Mouse (Mus musculus): ENCODE measurements around the gene Gm9913. TPM values are rescaled to one million over a fixed set of nuclear protein-coding genes. Genes with fewer than 3 reads are reported as not detected.

The Gm9913 gene
- polyA plus RNA-seq, 1 experiment: not detected

DNA sequence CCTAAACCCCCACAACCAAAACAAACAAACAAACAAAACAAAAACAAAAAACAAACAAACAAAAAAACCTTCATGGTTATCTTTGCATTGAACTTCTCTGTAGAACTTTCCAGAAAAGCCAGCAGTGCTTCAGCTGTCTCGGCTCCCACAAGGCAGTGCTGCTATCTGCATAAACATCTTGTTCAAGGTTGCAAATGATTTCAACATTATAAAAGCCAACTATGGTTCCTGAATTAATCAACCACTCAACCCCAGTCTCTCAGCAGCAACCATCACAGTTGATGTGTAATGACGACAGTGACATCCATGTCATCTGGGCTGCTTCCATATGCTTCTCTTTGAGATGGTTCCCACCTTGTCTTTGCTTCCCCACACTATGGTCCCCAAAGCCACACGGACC lies 34.8 kb downstream of the Gm9913 start:
- Histone ChIP-seq H3K4me3 (ENCODE audit: insufficient read depth, low read depth, low read length) (no peak overlapping the region), H3K4me1 (ENCODE audit: control insufficient read depth, insufficient read depth, low read length) (no peaks in the 10 kb centered on the region), H3K27ac (ENCODE audit: insufficient read depth, low read depth, low read length) (no peak overlapping the region)
- WGBS: 89% methylated on average over 3 of the region's 3 CpGs
- no peak for TF ChIP-seq POLR2A (IDR thresholded peaks at IDR 0.05; ENCODE audit: insufficient read depth, low read depth, low read length)

DNA sequence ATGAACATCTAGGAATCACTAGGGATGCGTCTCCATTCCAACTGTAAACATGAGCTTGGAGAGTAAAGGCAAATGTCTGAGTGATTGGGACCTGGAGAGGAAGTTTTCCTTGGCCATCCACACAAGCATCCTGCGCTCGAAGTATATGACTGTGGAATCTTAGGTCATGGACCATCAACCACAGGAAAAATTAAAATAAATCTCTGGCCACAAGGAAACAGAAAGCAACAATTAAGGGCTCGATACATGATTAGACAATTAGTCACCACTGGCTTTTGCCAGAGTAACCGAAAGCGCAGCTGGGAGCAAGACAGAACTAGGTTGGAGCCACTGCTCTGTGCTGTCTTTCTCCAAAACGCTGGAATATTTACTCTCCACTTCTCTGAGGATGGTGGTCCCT lies 35.7 kb downstream of the Gm9913 start:
- Histone ChIP-seq H3K4me3 (ENCODE audit: insufficient read depth, low read depth, low read length) (no peak overlapping the region), H3K27ac (ENCODE audit: insufficient read depth, low read depth, low read length) (no peak overlapping the region), H3K4me1 (ENCODE audit: control insufficient read depth, insufficient read depth, low read length) (no peaks in the 10 kb centered on the region)
- TF ChIP-seq CTCF (IDR thresholded peaks at IDR 0.05; ENCODE audit: insufficient read depth, low read depth, low read length) (no peak), POLR2A (IDR thresholded peaks at IDR 0.05; ENCODE audit: insufficient read depth, low read depth, low read length) (no peak)
- 67% methylated on average over 7 of the region's 7 CpGs for WGBS

DNA sequence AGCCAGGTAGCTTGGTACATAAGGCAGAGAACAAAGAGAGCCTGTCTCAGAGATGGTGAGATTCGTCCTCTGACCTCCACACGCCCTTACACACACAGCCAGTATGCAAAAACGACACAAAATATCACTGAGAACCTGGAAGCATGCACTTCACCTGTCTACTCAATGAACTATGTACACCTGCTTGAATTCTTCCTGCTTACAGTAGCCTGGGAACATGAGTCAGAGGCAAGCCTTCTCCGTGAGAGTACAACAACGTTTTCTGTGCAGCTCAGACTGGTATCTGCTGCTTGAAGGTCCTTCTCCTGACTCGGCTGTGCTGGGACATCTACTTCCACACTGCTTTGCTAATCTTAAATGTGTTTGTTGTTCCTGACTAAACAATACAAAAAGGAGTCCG lies 36.6 kb downstream of the Gm9913 start:
- Histone ChIP-seq H3K27ac (ENCODE audit: insufficient read depth, low read depth, low read length) (no peak overlapping the region), H3K4me1 (ENCODE audit: control insufficient read depth, insufficient read depth, low read length) (no peaks in the 10 kb centered on the region), H3K4me3 (ENCODE audit: insufficient read depth, low read depth, low read length) (no peak overlapping the region)
- TF ChIP-seq CTCF (IDR thresholded peaks at IDR 0.05; ENCODE audit: insufficient read depth, low read depth, low read length) (no peak), POLR2A (IDR thresholded peaks at IDR 0.05; ENCODE audit: insufficient read depth, low read depth, low read length) (no peak)
- 84% methylated on average over 7 of the region's 7 CpGs for WGBS

DNA sequence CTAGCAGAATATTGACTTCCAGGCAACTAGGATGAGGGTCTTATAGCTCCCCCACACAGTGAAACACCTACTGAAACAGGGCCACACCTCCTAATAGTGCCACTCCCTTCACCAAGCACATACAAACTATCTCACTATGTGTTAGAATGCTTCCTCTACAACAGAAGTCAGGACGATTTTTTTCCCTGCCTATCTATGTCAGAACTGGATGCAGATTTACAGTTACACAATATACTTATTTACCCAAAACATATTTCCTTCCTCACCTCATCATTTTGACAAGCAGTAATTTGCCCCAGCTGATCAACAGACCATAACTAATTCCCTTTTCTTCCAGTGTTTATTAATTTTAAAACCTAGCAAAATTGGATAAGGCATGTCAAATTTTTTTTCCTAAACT lies 38.8 kb downstream of the Gm9913 start:
- TF ChIP-seq POLR2A (IDR thresholded peaks at IDR 0.05; ENCODE audit: insufficient read depth, low read depth, low read length) (no peak), CTCF (IDR thresholded peaks at IDR 0.05; ENCODE audit: insufficient read depth, low read depth, low read length) (no peak)
- Histone ChIP-seq H3K4me1 (ENCODE audit: control insufficient read depth, insufficient read depth, low read length) (no peaks in the 10 kb centered on the region), H3K27ac (ENCODE audit: insufficient read depth, low read depth, low read length) (no peak overlapping the region), H3K4me3 (ENCODE audit: insufficient read depth, low read depth, low read length) (no peak overlapping the region)
- WGBS: 74% methylated on average over 1 of the region's 1 CpGs

DNA sequence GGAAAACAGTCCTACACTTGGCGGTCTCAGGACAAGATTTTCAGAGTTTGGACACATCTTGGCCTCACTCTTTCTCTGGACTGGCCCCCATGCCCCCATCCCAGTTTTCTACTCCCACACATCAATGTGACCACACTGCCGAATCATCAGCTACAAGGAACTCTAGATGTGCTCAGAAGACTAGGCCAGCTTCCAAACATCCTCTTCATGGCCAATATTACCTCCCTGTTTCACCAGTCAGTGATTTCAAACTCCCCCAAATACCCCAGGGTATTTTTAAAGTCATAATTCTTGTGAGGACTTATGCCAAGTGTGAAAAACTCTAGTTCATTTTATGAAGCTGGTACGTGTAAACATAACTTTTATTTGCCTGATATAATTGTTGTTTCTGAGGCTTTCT lies 40.1 kb downstream of the Gm9913 start:
- Histone ChIP-seq H3K27ac (ENCODE audit: insufficient read depth, low read depth, low read length) (no peak overlapping the region), H3K4me1 (ENCODE audit: control insufficient read depth, insufficient read depth, low read length) (no peaks in the 10 kb centered on the region), H3K4me3 (ENCODE audit: insufficient read depth, low read depth, low read length) (no peak overlapping the region)
- 90% methylated on average over 3 of the region's 3 CpGs for WGBS
- TF ChIP-seq POLR2A (IDR thresholded peaks at IDR 0.05; ENCODE audit: insufficient read depth, low read depth, low read length) (no peak), CTCF (IDR thresholded peaks at IDR 0.05; ENCODE audit: insufficient read depth, low read depth, low read length) (no peak)

DNA sequence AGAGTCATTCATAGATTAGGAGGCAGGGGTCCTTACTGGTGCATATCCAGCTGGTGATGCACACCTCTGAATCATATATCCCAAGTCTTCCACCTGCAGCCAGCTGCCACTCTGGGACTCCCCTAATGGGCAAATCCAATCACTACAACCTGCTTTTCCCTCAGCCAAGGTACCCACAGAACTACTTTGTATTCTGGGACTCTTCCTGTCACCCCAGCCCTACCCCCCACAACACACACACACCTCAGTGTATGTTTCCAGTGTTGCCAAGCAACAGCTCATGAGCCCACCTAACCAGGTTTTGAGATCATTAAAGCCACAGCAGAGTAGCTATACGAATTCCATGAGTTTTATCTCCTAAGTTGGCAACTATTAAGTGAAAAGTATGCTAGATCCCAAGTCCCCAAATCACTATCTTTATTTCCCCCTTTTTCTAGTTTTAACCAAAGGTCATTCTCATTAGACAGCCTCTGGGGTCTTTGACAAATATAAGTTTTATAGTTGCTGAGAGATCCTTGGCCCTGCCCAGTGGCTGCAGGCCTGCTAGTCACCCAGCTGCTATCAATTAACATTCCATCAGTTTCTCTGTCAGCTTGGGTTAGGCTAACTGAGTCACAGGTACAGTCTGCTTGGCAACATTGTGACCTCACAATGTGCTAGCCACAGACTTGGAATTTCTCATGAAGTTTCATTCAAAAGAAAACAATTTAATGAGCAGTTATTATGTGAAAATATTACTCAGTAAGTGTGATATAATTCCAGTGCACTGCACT lies 44.1 kb downstream of the Gm9913 start:
- Histone ChIP-seq H3K4me3 (ENCODE audit: insufficient read depth, low read depth, low read length) (no peak overlapping the region), H3K4me1 (ENCODE audit: control insufficient read depth, insufficient read depth, low read length) (no peaks in the 10 kb centered on the region), H3K27ac (ENCODE audit: insufficient read depth, low read depth, low read length) (no peak overlapping the region)
- TF ChIP-seq CTCF (IDR thresholded peaks at IDR 0.05; ENCODE audit: insufficient read depth, low read depth, low read length) (no peak), POLR2A (IDR thresholded peaks at IDR 0.05; ENCODE audit: insufficient read depth, low read depth, low read length) (no peak)
- 75% methylated on average over 1 of the region's 1 CpGs for WGBS

DNA sequence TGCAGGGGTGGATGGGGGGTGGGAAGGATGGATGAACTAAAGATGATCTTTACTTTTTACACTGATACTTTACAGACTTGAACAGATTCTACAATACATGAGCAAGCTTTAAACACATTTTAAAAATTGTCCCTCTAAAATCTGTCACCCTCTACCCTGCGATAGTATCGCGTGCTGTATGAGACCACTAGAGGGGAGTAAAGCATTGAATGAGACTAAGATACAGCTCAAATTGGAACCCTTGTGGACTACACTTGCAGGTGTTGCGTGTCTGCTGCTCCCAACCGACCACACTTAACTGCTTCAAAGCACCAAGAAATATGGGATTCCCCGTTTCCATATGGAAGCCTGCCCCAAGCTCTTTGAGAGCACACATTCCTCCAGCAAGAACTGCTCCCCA lies 50.9 kb downstream of the Gm9913 start:
- 74% methylated on average over 6 of the region's 6 CpGs for WGBS
- no peak for TF ChIP-seq CTCF (IDR thresholded peaks at IDR 0.05; ENCODE audit: insufficient read depth, low read depth, low read length)
- TF ChIP-seq POLR2A (IDR thresholded peaks at IDR 0.05; ENCODE audit: insufficient read depth, low read depth, low read length): no peak
- Histone ChIP-seq H3K4me1 (ENCODE audit: control insufficient read depth, insufficient read depth, low read length) (no peaks in the 10 kb centered on the region), H3K27ac (ENCODE audit: insufficient read depth, low read depth, low read length) (no peak overlapping the region), H3K4me3 (ENCODE audit: insufficient read depth, low read depth, low read length) (no peak overlapping the region)

Other genes with a start within 250 kb of the Gm9913 start
- not detected in 2 replicates for gene Fbn1, start 2.9 kb downstream of the Gm9913 start, polyA plus RNA-seq (2012; ENCODE audit: insufficient read depth, insufficient read length, low replicate concordance, missing spikeins)
- gene Cep152, start 120.0 kb downstream of the Gm9913 start, polyA plus RNA-seq (2012; ENCODE audit: insufficient read depth, insufficient read length, low replicate concordance, missing spikeins): not detected in 2 replicates
- not detected in 2 replicates for gene Eid1, start 168.0 kb downstream of the Gm9913 start, polyA plus RNA-seq (2012; ENCODE audit: insufficient read depth, insufficient read length, low replicate concordance, missing spikeins)
- gene Shc4, start 219.1 kb downstream of the Gm9913 start, polyA plus RNA-seq (2012; ENCODE audit: insufficient read depth, insufficient read length, low replicate concordance, missing spikeins): not detected in 2 replicates